Mouse (Mus musculus) erythroblast, embryonic 14.5 days (primary cell): ENCODE results near the gene Zfp212. TPM values are rescaled to one million over a fixed set of nuclear protein-coding genes. Genes with fewer than 3 reads are reported as not detected.
A peak's percentile ranks its signal among the peaks of the same experiment; 100 is the strongest.

Experiments used
- H3K27me3 ChIP-seq: 2 replicates; pipeline ENCODE4 v1.6.1; 2012; ENCODE audit warnings: inconsistent platforms; ENCODE audit not compliant: control insufficient read depth
- H3K36me3 ChIP-seq: 2 replicates; pipeline ENCODE4 v1.6.1; 2012; ENCODE audit warnings: mild to moderate bottlenecking, inconsistent platforms; ENCODE audit not compliant: control insufficient read depth
- H3K4me1 ChIP-seq: 2 replicates; pipeline ENCODE4 v1.6.1; 2012; ENCODE audit warnings: inconsistent platforms; ENCODE audit not compliant: control insufficient read depth
- H3K4me3 ChIP-seq: replicated peaks from 2 replicates; pipeline ENCODE3; 2012; ENCODE audit warnings: moderate library complexity, mild to moderate bottlenecking, inconsistent platforms
- H3K9me3 ChIP-seq: 2 replicates; pipeline ENCODE4 v1.6.1; 2012; ENCODE audit warnings: low read length, inconsistent platforms, mixed read lengths; ENCODE audit not compliant: control insufficient read depth
- GATA1 ChIP-seq: IDR thresholded peaks from 2 replicates; pipeline ENCODE4 v1.6.1; 2012; ENCODE audit warnings: low read length, inconsistent platforms, mixed read lengths
- TAL1 ChIP-seq: IDR thresholded peaks from 3 replicates; pipeline ENCODE4 v1.6.1; 2012; ENCODE audit warnings: low read length, inconsistent platforms, mixed read lengths
- polyA plus RNA-seq: library from polyadenylated mRNA; stranded (reverse); fragments of >175 nt; gene quantifications from 2 replicates; pipeline ENCODE4 v1.2.3, GENCODE M21; 2012

The Zfp212 gene
- polyA plus RNA-seq, 1 experiment = 0.91 TPM

GRCm38 (mm10) chr6:47917051-47917450 is 3.2 kb upstream of the Zfp212 start:
- Histone ChIP-seq H3K4me1 (peaks cover 46% of the 10 kb centered on the region), H3K4me3 (no peak overlapping the region), H3K27me3 (no peaks in the 10 kb centered on the region), H3K9me3 (peaks cover 2% of the 10 kb centered on the region; the same call in 1 of the 2 replicates), H3K36me3 (0 out of 2 replicates have a peak, but pooled peaks cover 2% of the 10 kb centered on the region)
- TF ChIP-seq GATA1 (no peak), TAL1 (no peak)

- Histone ChIP-seq H3K4me3 (no peak overlapping the region), H3K36me3 (peaks cover 8% of the 10 kb centered on the region), H3K4me1 (peaks cover 54% of the 10 kb centered on the region), H3K9me3 (peaks cover 2% of the 10 kb centered on the region; the same call in 1 of the 2 replicates), H3K27me3 (no peaks in the 10 kb centered on the region)
- TF ChIP-seq TAL1 = no peak
- peak; percentile 29; the same call in 1 of the 2 replicates for TF ChIP-seq GATA1
Observed at GRCm38 (mm10) chr6:47918768-47919274, 1.5 kb upstream of the Zfp212 start.

GRCm38 (mm10) chr6:47919646-47920446 is 430 bp upstream of the Zfp212 start:
- no peaks in the 10 kb centered on the region for H3K27me3 ChIP-seq
- no peak for TF ChIP-seq TAL1
- no peak for TF ChIP-seq GATA1
- H3K9me3 ChIP-seq = peaks cover 2% of the 10 kb centered on the region; the same call in 1 of the 2 replicates
- H3K4me3 ChIP-seq = peak overlapping the region; percentile 88
- H3K36me3 ChIP-seq = peaks cover 8% of the 10 kb centered on the region
- H3K4me1 ChIP-seq = peaks cover 54% of the 10 kb centered on the region

GRCm38 (mm10) chr6:47942461-47942860 is 22.2 kb downstream of the Zfp212 start:
- Histone ChIP-seq H3K36me3 (peaks cover 14% of the 10 kb centered on the region), H3K4me3 (peak overlapping the region; percentile 71), H3K27me3 (no peaks in the 10 kb centered on the region), H3K4me1 (peaks cover 15% of the 10 kb centered on the region), H3K9me3 (peaks cover 8% of the 10 kb centered on the region)
- no peak for TF ChIP-seq TAL1
- TF ChIP-seq GATA1 = no peak

- H3K9me3 ChIP-seq = peaks cover 8% of the 10 kb centered on the region
- H3K4me1 ChIP-seq = peaks cover 15% of the 10 kb centered on the region
- TF ChIP-seq GATA1 (no peak), TAL1 (no peak)
- H3K4me3 ChIP-seq = peak overlapping the region; percentile 71
- no peaks in the 10 kb centered on the region for H3K27me3 ChIP-seq
- H3K36me3 ChIP-seq = peaks cover 14% of the 10 kb centered on the region
Observed at GRCm38 (mm10) chr6:47943021-47943691, 22.9 kb downstream of the Zfp212 start.

GRCm38 (mm10) chr6:47943721-47944120 is 23.4 kb downstream of the Zfp212 start:
- TF ChIP-seq GATA1 (no peak), TAL1 (no peak)
- Histone ChIP-seq H3K4me1 (peaks cover 15% of the 10 kb centered on the region), H3K4me3 (peak overlapping the region; percentile 71), H3K9me3 (peaks cover 8% of the 10 kb centered on the region), H3K27me3 (no peaks in the 10 kb centered on the region), H3K36me3 (peaks cover 14% of the 10 kb centered on the region)

GRCm38 (mm10) chr6:47947388-47947787 is 27.1 kb downstream of the Zfp212 start:
- no peak for TF ChIP-seq GATA1
- no peak for TF ChIP-seq TAL1
- peaks cover 22% of the 10 kb centered on the region for H3K36me3 ChIP-seq
- no peaks in the 10 kb centered on the region for H3K27me3 ChIP-seq
- no peak overlapping the region for H3K4me3 ChIP-seq
- H3K9me3 ChIP-seq = peaks cover 8% of the 10 kb centered on the region
- peaks cover 20% of the 10 kb centered on the region for H3K4me1 ChIP-seq

DNA sequence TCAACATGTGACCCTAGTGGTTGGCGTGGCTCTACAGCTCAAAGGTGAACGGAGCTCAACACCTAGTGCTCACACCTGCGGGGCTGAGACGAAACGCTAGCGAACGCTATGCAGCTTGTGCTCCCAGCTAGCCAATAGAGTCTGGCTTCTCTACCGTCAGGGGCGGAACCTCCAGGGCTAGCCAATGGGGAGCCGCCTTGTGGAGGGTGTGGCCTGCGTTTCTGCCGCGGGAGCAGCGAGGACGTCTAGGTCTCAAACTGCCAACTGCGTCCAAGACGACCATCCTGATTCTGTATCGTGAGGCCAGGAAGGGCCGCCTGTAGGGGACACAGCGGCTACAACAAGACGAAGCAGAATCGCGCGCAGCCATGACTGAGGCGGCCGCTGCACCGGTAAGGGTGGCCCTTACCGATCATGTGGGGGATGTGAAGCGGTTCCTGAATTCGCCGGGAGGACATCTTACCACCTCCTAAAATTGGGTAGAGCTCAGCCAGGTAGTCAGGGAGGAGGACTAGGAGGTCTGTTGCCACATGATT is 33.0 kb downstream of the Zfp212 start, which contains the start of gene Zfp956:
Zfp956 (plus strand) TSS at position 200 of the 536 bp plus-strand sequence.
- no peak for TF ChIP-seq TAL1
- TF ChIP-seq GATA1 = no peak
- H3K36me3 ChIP-seq = peaks cover 29% of the 10 kb centered on the region
- peak within 1 kb of the TSS; percentile 91 for H3K4me3 ChIP-seq
- no peaks in the 10 kb centered on the region for H3K9me3 ChIP-seq
- no peaks in the 10 kb centered on the region for H3K27me3 ChIP-seq
- peaks cover 36% of the 10 kb centered on the region for H3K4me1 ChIP-seq

DNA sequence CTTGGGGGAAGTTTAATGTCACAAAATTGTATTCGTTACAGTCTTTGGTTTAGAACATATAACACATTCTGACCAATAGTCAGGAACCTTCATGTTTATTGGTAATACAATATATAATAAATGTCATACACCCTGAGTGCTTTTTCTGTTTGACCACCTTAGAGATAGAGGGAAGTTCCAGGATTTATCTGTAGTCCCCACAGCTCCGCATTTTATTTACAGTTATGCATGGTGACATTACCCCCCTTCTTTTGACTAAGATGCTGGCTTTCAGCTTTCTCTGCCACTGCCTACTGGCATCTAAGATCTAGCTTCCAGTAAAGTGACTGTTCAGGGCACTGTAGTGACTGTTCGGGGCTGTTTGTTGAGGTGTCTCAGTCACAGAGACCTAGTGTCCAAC is 34.1 kb downstream of the Zfp212 start:
- H3K4me3 ChIP-seq = peak overlapping the region; percentile 91
- TF ChIP-seq GATA1 = no peak
- no peak for TF ChIP-seq TAL1
- H3K4me1 ChIP-seq = peaks cover 36% of the 10 kb centered on the region

More for the DNA sequence above, 34.1 kb downstream of the Zfp212 start:
- Histone ChIP-seq H3K27me3 (no peaks in the 10 kb centered on the region), H3K9me3 (no peaks in the 10 kb centered on the region), H3K36me3 (peaks cover 34% of the 10 kb centered on the region)
